Mouse (Mus musculus): ENCODE results near the gene Rnf31.

DNA sequence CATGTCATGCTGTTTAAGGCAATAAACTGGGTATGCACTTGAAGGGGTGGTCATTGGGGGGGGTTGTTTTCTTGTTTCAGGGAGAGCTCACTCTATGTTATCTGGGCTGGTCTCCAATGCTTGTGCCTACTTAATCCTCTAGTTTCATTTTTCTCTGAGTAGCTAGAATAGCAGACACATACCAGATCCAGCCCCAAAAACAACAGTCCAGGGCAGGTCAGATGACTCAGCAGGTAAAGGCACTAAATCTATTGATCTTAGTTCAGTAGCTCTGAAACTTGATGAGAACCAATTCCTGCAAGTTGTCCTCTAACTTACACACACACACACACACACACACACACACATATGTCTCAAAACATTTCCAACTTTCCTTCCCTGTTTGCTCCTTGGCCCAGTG, 19.7 kb upstream of the Rnf31 start:
- TF ChIP-seq POLR2A (IDR thresholded peaks at IDR 0.05; ENCODE audit: insufficient read length, low read depth) (no peak), USF1 (IDR thresholded peaks at IDR 0.05; ENCODE audit: low read depth) (no peak)

All from myocyte (in vitro differentiated cells).